Mouse (Mus musculus): ENCODE measurements around the gene Aff1. TPM values are rescaled to one million over a fixed set of nuclear protein-coding genes. Genes with fewer than 3 reads are reported as not detected.

Gene Aff1
- total RNA-seq, 2 experiments from 2014 or later: 30.1 to 39.8 TPM

DNA sequence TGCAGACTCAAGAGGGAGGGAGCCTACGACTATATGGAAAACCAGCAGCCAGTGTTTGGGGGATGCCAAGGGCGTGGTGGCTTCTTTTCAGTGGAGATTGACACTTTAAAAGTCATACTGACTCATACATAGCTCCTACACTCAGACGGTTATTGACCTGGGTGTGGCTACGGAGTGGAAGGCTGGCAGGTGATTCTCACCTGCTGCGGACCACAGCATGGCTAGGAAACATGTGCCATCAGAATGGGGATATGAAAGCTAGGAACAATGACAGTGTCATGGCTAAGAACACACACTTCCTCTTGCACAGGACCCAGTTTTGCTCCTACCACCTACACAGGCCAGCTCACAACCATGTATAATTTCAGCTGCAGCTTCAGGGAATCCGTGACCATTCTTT, 52.4 kb downstream of the Aff1 start:
- intact Hi-C loops (cut with DNase I): no loop called here
- DNase-seq: no peak

DNA sequence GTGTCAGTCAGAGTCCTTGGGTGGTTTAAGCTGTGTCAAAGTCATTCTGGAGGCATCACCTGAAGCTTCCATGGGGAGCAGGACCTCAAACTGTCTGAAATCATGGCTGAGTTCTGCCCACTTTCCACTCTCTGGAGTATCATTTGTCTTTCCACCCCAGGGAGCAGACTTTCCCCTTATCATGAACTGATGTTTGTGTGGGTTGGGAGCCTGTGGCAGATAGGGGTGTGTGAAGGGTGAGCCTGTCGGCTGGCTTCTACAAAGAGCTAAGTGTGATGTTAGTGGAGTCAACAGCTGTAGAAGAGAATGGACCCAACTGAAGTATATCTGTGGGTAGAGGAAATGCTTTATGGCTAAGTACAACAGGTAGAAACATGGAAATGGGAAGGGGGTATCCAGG, 53.5 kb downstream of the Aff1 start:
- DNase-seq: no peak
- intact Hi-C loops (cut with DNase I): no loop called here

DNA sequence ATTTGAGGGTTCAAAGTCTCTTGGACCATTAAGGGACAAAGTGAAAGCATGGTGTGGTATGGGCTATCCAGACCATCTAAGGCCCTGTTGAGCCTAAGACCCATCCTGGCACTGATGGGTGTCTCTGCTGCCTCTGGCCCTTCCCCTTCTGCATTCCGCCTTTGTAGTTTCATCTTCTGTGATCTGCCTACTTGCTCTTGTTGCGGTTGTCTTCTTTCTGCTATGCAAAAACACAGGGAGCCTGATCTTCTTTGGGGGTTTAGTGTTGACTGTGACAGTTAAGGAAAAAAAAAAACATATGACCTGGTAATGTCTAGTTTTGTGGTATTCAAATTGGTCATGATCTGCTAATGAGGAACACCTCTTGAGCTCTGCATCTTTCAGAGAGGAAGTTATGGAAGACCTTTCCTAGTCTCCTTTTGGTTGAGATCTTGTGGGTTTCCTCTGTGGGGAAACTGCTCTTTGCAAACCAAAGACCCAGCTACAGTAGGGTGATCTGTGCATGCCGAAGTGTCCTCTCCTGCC, 54.4 kb downstream of the Aff1 start:
- intact Hi-C loops (cut with DNase I): no loop called here
- DNase-seq: no peak

GRCm38 (mm10) chr5:103747098-103747497, 54.9 kb downstream of the Aff1 start:
- no peak for DNase-seq
- intact Hi-C loops (cut with DNase I): no loop called here

- no peak for DNase-seq
- intact Hi-C loops (cut with DNase I): no loop called here
Observed at GRCm38 (mm10) chr5:103748343-103748742, 56.2 kb downstream of the Aff1 start.

GRCm38 (mm10) chr5:103749465-103750285, 57.5 kb downstream of the Aff1 start:
- intact Hi-C loops (cut with DNase I): loop anchor here (5.0 kb wide), 1 partner anchor 57 kb away; the partner anchor contains the start of gene Aff1
- no peak for DNase-seq

GRCm38 (mm10) chr5:103752665-103753510, 60.7 kb downstream of the Aff1 start:
- intact Hi-C loops (cut with DNase I): loop anchor here (5.0 kb wide), 1 partner anchor 61 kb away; the partner anchor contains the start of gene Aff1
- peak in 1 of 2 experiments; percentile 38 for DNase-seq

- intact Hi-C loops (cut with DNase I): loop anchor here (5.0 kb wide), 1 partner anchor 61 kb away; the partner anchor contains the start of gene Aff1
- DNase-seq: peak; percentile 82 to 89
Observed at GRCm38 (mm10) chr5:103753511-103754329, 61.5 kb downstream of the Aff1 start.

DNA sequence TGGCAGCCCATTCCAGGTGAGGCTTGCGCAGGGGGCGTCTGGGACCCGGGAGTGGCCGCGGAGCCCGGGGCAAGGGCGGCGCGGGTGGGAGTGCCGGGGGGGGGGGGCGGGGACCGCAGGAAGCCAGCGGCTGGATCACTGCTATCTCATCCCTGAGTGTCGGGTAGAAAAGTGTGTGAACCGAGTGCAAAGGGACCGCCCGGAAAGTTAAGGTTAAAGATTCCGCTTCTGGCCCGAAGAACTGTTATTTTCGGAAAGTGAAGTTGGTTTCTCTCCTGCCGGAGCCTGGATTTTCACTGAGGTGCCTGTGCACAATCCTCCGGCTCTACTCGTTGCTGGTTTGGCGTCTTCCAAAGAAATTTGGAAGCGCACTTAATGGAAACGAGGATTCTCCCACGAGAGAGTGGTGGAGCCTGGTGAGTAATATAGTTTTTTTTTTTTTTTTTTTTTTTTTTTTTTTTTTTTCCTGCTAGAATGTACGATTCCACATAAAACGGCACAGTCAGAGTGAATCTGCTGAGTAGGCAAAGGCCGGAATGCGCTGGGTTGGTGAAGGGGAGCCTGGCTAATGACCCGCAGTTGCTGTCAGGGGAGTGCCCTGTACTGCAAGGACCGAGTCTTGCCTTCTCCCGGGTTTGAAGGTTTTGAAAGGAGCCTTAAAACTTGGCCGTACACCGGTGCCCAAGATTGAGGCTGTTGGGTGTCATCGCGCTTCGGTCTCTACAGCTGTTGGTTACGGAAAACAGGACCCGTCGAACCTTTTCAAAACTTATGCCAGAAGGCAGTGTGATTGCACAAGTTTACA, 62.4 kb downstream of the Aff1 start:
- intact Hi-C loops (cut with DNase I): loop anchor here (5.0 kb wide), 1 partner anchor 62 kb away; the partner anchor contains the start of gene Aff1
- DNase-seq: peak in 1 of 2 experiments; percentile 38

- intact Hi-C loops (cut with DNase I): no loop called here
- DNase-seq: no peak
Observed at GRCm38 (mm10) chr5:103755135-103755487, 62.9 kb downstream of the Aff1 start.

- DNase-seq: no peak
- intact Hi-C loops (cut with DNase I): no loop called here
Observed at GRCm38 (mm10) chr5:103756231-103756714, 64.1 kb downstream of the Aff1 start.

- intact Hi-C loops (cut with DNase I): loop anchor here (2.0 kb wide), 1 partner anchor 14 kb away; no protein-coding TSS in a partner anchor
- DNase-seq: no peak
Observed at GRCm38 (mm10) chr5:103758491-103758890, 66.3 kb downstream of the Aff1 start.

- intact Hi-C loops (cut with DNase I): loop anchor here (2.0 kb wide), 1 partner anchor 13 kb away; no protein-coding TSS in a partner anchor
- DNase-seq: no peak
Observed at GRCm38 (mm10) chr5:103759489-103760424, 67.6 kb downstream of the Aff1 start.

DNA sequence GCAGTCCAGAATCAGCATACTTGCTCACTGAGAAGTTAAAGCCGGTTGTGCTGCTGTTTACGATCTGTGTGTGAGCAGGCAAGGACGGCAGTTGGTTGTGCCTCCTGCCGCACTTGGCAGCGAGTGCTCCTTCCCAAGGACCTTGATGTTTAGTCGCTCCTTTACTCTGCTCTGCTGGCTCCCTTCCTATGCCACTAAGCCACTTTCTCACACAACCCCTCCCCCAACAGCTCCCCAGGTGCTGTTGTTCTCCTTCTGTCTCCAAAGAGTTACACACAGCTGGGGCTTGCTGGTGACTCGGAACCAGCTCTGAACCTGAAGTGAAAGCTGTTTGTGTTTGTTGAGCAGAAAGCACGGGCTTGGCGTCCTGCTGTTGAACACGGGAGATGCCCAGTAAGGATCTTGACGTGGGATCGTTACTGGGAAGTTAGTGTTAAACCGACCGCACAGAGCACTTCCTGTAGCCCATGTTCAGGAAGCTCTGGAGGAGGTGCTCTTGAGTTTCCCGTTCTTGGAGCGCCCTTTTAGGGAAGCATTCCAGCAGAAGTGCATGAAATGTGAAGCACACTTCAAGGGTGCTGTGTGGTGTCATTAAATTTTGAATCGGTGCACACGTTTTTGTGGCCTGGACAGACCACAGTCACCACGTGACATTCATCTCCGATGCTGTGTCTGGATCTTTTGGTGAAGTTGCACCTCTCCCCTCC, 68.4 kb downstream of the Aff1 start:
- intact Hi-C loops (cut with DNase I): no loop called here

DNA sequence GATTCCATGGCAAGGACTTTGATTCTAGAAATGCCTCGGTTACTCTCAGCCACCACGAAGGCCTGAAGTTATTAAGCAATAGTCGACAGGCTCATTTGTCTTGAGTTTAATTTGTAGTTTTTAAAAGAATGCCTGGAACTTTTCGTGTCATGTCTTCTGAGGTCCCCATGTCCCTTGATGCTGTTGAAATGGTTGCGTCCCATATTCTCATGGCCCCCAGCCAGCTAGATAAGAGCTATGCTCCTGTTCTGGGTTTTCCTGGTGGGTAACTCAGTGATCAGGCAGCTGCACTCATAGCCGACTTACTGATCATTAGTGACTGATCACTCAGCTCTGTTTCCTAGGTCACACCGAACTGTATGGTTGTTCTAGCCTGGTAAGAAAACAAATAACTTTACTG, 69.6 kb downstream of the Aff1 start:
- intact Hi-C loops (cut with DNase I): no loop called here
- no peak for DNase-seq

More for the DNA sequence above, 68.4 kb downstream of the Aff1 start:
- peak in 1 of 2 experiments; percentile 27 for DNase-seq

- intact Hi-C loops (cut with DNase I): no loop called here
- DNase-seq: no peak
Observed at GRCm38 (mm10) chr5:103762850-103763254, 70.7 kb downstream of the Aff1 start.

GRCm38 (mm10) chr5:103765356-103765755, 73.2 kb downstream of the Aff1 start:
- DNase-seq: no peak
- intact Hi-C loops (cut with DNase I): no loop called here

Measured in gastrocnemius, postnatal 36 days (tissue).